Mouse (Mus musculus): ENCODE results near the gene Urb1.

Gene Urb1

DNA sequence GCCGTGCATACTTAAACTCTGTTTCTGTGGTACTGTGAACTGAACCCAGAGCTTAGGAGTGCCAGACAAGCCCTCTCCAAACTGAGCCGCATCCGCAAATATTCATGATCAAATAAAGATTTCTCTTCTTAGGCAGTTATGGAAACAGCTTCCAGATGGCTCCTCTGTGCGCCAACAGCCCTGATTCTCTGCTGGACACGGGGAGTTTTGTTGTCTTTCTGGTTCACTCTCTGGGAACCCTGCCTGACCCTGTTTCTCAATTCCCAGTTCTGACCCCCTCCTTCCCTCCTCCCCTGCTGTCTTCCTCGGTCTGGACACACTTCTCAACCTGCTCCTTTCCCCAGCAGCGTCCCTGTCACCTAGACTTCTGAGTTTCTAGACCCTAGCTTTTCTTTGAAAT is 12.8 kb upstream of the Urb1 start:
- no peak for DNase-seq (ENCODE audit: low spot score in 2 of 2)

DNA sequence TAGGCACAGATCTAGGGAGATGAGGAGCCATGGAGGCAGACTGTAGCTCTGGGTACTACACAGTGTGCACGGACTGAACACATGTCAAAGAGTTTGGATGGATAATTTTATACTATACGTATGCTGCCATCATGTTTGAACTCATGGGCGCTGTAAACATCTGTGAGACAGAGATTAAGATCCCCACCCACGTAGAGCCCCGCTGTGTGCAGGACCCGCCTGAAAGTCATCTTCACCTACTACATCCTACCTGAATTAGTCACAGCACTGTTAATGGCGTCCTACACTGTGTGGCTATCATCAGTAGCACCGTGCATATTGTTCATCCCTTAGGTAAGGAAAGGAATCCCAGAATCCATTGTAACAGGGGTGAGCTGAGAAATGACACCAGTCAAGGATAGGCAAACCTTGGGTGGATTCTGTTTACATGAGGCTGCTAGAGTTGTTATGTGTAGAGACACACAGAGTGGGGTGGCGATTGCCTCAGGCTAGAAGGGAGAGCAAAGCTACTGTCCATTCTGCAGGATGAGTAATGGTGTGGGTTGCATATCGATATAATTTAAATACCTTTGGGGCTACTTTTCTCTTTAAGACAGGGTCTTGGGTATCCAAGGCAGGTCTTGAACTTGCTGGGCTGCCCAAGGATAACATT is 12.2 kb upstream of the Urb1 start:
- DNase-seq (ENCODE audit: low spot score in 2 of 2), result no peak

DNA sequence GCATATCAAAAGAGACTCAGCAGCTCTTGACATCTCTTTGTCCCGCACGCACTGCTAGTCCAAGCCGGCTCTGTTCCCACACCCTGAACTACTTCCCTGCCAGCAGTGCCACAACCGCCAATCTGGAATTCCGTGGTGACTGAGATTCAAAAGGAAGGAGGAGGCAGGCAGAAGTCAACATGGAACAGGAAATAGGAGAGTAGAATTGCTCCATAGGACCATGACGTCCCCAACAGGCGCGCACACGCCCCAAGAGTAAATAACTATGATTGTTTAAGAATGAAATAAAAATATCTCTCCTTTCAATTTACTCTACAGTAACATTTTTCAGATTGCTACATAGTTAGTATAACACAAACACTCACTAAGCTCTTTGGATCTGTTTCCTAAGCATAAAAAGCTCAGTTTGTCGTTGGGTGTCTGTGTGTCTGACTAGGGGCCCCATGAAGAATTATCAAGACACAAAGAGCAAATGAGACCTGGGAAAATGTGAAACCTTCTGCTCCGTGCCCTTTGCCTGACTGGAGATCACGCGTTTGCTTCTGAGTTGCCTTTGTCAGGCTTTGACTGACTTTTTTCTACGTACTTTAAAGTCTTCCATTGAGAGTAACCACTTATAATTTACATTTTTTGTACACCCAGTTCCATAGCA is 11.0 kb upstream of the Urb1 start:
- no peak for DNase-seq (ENCODE audit: low spot score in 2 of 2)

DNA sequence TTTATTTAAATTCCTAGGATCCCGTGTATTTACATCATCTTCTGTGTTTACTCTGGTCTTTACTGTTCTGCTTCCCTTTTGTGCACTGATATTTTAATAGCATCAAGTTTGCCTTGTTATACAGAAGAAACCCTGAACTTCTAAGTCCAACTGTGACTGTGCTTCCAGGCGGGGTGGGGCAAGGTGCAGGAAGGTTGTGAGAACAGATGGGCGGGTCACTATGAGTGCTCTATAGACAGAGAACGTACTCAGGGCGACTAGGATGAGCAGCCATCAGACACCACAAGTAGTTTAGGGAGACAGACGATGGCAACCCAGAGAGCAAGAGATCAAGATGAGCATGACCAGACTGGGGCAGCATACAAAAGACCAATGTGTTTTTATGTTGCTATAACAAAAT is 10.1 kb upstream of the Urb1 start:
- DNase-seq (ENCODE audit: low spot score in 2 of 2), result no peak

DNA sequence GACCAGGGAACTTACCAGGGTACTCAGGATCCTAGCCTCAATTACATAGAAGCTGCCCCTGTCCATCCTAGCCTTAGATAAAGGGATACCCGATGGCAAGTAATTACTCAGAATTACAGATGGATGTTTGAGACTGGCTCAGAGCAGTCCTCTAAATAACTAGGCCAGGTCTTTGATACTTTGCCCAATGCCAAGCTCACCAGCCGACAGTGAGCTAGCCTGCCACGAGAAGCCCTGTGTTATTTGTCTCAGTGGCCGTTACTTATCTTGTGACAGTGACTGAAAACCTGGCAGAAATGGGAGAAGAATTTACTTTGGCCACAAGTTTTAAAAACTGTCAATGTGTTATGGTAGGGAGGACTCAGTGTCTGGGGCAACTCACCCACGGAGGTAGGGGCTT is 1.9 kb upstream of the Urb1 start:
- DNase-seq (ENCODE audit: low spot score in 2 of 2), result no peak

DNA sequence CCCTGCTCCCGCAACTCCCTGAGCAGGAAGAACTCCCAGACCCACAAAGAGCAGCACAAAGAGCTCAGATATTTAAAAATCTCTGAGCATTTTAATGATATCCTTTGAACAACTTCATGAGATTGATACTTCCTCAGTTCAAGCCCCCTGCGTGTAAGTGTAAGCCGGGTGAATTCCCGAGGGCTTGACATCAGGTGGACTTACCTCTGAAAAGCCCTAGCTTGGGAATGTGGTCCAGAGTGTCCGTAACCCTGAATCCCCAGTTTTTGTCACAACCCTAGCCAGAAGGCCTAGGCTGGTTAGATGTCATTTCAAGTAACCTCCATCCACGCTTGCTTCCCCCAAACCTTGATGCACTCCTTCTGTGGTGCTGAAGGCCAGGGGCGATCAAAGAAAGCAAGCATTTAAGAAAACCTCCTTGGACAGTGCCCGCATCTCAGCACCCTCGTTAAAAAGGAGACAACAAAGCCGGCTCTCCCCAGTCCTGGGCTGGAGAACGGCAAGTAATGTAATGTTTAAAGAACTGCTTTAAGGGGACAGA is 573 bp upstream of the Urb1 start:
- no peak for DNase-seq (ENCODE audit: low spot score in 2 of 2)

DNA sequence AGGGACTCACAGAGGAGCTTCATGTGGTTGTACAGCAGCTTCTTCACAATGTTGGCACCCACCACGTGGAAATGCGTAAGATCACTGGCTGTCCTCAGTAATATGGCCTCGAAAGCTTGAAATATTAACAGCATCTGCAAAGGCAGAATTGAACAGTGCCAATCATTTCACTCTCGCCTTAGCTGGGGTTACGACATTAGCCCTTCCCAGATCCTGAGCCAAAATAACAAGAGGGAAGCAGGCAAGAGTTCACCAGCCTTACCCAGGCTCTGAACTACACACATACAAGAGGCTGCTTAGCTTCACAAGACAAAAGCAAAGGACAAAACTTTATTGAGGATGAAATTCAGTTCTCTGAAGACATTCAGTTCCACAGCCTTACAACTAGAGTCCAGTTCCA is 5.7 kb downstream of the Urb1 start:
- no peak for DNase-seq (ENCODE audit: low spot score in 2 of 2)

DNA sequence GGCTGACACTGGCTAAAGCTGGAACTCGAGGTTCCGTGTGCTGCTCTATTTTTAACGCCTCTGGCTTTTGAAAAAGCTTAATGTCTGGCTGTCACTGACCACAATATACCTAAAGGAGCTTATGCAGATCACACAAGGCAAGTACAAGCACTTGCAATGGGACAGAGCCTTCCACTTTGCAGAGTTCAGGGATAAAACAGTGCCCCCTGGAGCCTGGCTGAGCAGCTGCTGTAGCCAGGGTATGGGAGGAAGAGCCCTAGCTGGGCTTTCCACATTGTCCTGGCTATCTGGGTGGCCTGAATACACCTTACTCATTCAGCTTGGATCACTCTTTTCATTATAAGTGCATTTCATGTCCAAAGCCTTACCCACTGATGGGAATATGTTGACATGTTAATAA is 8.3 kb downstream of the Urb1 start:
- DNase-seq (ENCODE audit: low spot score in 2 of 2), result no peak

DNA sequence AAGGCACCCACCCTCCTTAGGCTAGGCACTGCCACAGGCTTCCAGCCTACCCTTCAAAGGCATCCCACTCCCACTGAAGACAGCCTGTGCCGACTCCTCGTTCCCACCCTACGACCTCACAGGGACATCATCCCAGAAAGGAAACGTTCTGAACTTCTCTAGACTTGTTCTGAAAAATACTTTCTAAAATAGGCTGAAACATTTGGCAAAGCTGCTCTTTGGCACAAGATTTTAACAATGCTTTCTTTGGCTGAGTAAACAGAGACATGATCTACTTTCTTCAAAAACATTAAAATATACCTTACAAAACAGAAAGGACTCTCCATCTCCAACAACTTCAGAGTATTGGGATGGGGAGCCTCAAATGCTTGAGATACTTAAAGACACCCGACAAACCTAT is 9.0 kb downstream of the Urb1 start:
- no peak for DNase-seq (ENCODE audit: low spot score in 2 of 2)

DNA sequence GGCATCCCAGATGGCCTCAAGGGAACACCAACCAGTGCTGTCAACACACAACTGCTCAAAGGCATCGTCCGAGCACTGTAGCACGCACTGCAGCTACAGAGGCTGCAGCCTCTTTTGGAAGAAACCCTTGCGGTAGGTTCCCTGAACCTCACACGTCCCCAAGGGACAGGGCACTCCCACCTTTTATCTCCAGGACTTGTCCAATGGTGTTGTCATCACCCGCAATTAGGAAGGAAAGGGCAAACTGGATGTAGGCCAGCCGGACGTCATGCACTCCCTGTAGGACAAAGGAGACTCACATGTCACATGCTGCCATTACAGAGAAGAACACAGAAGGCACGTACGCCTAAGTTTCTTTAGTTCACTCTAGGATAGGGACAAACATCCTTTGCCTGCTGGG is 10.4 kb downstream of the Urb1 start:
- no peak for DNase-seq (ENCODE audit: low spot score in 2 of 2)

DNA sequence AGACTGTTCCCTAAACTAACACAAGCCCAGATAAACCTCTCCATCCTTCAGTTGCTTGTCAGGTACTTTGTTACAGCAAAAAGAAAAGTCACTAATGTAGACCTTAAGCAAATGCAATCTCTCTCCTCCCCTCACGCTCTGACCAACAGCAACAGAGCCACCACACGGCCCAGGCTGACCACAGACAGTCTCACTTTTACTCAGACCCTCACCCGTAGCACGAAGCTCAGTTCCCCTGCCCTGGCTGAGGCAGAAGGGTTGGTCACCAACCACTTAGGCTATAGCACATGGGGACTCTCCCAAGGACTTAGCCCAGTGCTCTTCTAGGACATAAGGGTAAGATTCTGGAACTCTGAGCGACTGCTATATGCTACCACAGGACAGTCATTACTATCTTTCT is 11.4 kb downstream of the Urb1 start:
- no peak for DNase-seq (ENCODE audit: low spot score in 2 of 2)

DNA sequence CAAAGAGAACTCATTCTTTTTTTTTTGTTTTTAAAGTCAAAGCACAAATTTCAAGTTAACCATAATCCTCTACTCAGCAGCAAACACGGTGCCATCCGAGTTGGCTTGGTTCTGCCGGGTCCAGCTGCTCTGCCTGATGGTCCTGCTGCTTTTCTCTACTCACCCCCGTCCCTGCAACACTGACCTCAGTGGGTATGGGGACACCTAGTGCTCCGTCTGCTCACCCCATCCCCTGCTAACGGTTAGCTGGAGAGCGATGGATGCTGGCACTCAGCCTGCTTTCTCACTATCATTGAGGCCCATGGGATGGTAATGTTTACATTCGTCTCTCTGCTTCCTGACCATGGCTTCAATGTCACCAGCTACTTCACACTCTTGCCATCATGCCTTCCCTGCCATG is 11.8 kb downstream of the Urb1 start:
- no peak for DNase-seq (ENCODE audit: low spot score in 2 of 2)

DNA sequence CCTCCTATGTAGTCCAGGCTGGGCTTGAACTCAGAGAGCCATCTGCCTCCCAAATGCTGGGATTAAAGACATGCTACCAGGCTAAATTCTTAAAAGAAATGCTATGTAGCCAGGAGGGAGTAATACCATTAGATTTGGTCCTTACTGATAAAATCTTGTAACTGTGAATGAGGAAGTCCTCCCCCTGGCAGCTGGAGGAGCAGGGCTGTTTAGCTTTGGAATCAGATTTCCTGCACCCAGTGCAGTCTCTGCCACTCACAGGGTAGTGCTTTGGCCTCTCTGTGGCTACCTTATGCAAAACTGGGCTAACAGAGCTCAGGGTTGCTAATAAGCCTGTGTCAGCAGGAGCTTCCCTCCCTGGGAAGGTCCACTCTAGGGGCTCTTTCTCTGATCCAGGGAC is 15.5 kb downstream of the Urb1 start:
- no peak for DNase-seq (ENCODE audit: low spot score in 2 of 2)

DNA sequence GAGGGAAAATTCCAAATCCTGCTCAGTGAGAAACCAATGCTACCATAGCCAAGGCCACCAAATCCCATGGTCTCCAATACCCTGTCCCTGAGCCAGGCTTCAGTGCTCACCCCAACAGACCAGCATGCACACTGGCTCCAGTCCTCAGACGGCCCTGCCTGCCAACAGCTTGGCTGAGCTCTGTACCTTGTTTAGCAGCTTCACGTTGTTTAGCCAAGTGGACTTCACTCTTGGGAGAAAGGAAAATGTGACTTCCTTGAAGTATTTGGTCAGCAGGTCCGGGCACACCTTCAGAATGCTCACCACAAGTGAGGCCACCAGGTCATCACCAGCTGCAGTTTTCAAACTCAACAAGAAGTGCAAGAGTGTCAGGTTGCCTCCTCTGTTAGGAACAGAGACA is 17.7 kb downstream of the Urb1 start:
- peak in 1 of 2 experiments; percentile 15 for DNase-seq (ENCODE audit: low spot score in 2 of 2)

DNA sequence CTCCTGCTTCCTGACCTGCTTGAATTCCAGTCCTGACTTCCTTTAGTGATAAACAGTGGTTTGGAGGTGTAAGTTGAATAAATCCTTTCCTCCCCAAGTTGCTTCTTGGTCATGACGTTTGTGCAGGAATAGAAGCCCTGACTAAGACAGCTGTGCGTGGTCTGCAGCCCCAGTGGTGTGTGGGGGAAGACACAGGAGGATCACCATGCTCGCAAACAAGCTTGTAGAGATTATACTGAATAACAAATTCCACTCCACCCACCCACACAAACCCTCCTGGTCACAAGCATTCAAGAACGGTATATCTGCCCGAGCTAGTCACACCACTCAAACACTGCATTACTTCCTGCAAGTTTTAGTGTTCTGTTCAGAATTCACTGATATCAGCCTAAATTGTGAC is 18.1 kb downstream of the Urb1 start:
- no peak for DNase-seq (ENCODE audit: low spot score in 2 of 2)

DNA sequence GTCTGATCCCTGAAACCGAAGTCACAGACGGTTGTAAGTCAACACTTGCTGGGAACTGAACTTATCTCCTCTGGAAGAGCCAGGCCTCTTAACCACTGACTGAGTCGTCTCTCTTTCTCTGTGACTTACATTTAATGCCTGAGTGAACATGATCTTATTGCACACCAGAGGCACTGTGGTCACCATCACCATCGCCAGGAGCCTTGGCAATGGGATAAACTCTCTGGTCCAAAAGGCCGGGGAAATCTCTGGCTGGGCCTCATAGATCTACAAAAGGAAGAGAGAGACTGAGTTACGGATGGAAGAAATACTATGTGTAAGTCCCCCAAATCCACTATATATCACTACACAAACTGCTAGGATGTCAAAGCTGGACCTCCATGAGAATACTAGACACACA is 19.3 kb downstream of the Urb1 start:
- no peak for DNase-seq (ENCODE audit: low spot score in 2 of 2)

DNA sequence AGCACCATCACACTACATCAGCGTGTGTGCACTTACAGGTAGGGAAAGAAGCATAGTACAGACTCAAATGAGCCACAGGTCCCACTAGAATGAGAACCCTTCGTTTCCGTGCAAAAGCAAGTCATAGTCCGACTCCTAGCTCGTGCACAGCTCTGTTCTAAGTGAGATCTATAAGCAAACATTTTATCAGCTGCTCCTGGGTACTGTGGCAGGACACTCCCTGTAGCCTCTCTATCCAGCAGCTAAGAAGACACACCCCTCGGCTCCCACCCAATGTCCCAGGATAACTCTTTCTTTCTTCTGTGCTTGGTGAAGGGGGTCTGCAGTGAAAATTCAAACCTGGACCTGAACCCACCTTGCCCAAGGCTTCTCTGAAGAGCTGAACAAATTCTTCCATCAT is 21.6 kb downstream of the Urb1 start:
- DNase-seq (ENCODE audit: low spot score in 2 of 2), result no peak

DNA sequence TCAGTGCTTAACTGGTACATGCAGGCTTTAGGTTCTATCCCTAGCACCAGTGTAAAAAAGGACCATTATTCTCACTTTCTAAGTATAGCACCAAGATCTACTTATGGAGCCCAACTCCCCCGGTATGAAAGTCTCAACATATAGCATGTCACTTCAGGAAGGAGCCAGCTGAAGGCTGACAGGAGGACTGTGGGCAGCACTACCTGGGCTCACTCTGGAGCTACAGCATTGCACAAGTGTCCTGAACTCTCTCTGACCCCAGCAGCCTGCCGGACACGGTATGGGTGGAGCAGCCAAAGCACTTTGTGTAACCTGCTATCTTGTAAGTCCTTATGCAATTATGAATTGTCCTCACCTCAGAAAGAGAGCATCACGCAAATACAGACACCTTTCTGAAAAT is 25.0 kb downstream of the Urb1 start:
- no peak for DNase-seq (ENCODE audit: low spot score in 2 of 2)

DNA sequence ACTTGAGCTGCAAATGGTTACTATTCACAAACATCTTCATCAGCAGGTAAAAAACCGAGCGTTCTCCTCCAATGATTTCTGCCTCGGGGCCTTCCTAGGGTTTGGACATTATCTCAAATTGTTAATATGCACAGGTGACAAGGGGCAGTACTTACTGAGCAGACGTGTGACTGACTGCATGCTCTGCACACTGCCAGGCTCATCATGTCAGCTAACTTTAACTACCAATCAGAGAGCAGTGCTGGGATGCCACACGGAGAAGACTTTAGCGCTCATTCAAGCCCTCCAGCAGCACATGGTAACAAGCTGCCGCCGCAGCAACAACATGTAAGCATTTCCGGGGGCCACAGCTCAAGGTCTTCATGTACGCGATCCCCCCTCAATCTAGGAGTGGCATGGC is 26.9 kb downstream of the Urb1 start:
- DNase-seq (ENCODE audit: low spot score in 2 of 2), result no peak

DNA sequence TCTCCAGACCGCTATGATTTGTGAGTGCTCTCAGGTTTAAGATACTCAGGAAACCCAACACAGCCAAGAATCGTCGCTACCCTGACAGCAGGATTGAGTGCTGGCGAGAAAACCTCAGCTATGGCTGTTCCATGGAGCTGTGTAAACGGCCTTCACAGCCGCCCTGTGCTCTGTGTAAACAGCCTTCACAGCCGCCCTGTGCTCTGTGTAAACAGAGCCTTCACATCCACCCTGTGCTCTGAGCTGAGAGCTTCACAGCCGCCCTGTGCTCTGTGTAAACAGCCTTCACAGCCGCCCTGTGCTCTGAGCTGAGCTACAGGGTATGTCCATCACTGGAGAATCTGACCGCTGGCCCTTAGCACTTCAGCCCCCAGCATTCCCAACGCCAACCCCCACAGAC is 30.4 kb downstream of the Urb1 start:
- DNase-seq (ENCODE audit: low spot score in 2 of 2), result no peak

DNA sequence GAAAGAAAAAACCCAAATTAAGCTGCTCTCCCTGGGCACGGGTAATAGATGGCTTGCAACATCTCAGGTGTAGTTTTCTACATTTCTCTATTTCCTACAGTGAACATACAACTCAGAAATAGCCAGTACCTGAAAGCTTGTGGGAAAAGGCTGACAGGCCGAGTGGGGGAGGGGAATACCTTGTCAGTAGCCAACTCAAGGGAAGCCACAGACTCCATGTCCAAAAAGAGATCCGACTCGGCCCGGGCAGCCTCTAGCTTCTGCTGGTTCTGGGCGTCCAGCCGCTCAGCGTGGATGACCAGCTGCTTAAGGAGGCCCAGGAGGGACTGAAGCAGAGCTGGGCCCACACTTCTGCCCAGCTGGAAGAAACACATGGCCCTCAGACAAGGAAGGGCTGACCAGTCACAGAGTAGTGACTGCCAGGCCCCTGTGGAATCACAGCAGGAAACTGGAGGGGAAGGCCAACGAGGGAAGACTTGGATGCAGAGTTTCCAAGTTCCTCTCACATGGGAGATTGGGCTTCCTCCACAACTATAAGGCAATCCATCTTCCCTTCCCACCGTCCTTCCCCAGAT is 34.2 kb downstream of the Urb1 start:
- DNase-seq (ENCODE audit: low spot score in 2 of 2), result peak in 1 of 2 experiments; percentile 8

DNA sequence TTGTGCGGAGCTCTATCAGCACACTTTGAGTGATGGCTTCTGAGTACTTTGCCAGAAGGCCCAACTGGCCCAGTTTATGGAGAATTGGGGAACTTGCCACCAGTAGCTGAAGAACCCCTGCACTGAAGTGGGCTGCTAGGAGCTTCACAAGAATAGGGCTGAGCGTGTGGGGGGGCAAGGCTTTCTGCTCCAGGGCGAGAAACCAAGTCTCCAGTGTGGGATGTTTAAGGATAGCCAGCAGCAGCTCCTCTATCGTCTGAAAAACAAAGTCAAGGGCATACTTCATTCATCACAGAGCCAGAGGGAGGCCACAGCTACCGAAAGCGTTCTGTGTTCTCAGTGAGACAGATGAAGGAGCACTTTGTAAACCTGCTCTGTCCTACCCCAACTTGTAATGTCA is 35.6 kb downstream of the Urb1 start:
- no peak for DNase-seq (ENCODE audit: low spot score in 2 of 2)

DNA sequence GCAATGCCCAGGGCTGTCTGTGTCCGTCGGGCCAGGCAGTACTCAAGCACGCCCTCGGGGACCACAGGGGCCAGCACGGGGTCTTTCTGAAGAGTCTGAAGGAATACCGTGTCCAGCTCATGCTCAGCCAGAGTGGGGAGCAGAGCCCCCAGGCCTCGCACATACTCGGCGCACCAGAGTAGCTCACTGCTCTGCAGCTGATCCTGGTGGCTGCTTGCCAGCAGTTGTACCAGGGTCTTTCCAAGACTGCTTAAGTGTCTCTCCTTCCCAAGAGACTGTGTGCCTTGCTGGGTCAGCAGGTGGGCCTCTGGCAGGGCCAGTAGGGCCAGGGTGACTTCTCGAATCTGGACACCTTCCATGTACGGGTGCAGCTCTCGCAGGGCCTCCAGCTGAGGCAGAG is 36.0 kb downstream of the Urb1 start:
- DNase-seq (ENCODE audit: low spot score in 2 of 2), result no peak
